Mouse (Mus musculus): Measurements from ENCODE around the gene Rab44.
"Not testable (repeated sequence)": the region's sequence is repeated elsewhere in the genome, so short reads cannot be mapped to it uniquely, and the experiment has no call there.

Rab44 gene

DNA sequence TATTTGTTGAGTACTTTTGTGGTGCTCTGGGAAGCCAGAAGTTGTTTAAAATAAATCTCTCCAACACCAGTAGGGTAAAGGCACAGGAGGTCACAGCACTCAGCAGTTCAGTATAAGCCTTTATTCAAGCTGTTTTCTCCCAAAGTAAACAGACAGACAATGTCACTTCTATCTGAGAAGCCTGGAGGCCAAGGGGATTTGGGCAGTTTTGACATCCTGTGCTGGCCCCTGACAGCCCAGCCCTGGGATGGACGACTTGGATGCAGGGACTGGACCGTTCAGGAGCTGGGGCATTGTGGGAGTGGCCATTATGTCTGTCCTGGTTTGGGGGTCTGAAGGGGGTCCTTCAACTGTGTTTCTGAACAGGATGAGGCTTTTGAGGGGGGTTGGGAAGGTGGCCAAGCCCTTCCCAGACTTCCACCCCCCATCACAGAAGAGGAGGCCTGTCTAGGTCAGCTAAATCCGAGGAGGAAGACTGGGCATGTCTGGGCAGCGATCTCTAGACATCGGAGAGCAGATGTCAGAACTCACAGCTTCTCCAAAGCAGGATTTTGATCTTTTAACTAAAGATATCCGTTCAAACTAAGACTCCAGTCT lies 22.5 kb upstream of the Rab44 start:
- no peak for DNase-seq (ENCODE audit: low spot score)

DNA sequence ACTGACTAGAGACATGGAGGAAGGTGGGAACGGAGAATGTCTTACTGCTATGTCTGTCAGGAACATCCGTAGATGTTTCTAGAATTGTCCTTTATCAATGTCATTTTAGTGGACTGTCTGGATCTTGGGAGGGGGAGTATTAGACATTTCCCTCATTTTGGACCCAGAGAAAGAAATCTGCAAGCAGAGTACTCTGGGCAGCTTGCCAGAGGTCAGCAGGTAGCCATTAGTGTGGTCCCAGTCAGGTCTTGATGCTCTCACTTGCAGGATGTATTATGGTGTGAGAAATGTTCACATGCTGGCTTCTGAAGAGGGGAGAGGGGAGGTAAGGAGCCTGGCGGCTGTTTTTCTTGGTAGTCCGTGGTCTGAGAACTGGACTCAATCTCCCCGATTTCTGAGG lies 21.4 kb upstream of the Rab44 start:
- no peak for DNase-seq (ENCODE audit: low spot score)

DNA sequence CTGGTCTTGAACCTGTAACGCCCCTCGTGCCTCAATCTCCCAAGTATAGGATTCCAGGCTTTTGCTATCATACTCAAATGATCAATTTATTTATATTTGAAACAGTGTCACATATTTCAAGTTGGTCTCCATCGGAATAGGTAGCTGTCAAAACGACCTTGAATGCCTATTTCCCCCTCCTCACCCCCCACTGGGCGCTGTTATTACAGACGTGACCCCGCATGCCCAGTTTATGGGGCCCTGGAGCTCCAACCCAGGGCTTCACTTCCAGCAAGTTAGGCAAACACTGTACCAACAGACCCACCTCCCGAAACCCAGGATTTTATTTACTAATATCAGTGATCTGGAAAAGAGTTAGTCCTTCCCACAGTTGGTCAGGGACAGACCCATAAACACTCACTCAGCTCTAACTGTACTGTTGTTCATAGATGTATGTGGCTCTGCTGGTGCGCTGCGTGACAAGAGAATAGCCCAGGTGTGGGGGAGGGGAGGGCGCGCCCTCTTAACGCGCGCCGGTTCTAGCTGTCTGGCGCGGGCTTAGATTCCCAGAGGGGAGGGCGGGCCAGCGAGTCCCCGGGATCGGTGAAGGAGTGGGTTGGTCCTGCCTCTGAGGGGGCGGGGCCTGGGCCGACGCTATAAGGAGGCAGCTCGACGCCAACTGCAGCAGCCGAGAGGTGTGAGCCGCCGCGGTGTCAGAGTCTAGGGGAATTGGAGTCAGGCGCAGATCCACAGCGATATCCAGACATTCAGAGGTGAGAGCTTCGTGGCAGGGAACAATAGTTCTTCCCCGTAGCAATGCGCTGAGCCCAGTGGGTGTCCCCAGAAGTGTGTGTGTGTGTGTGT lies 20.6 kb upstream of the Rab44 start:
- DNase-seq (ENCODE audit: low spot score): peak; percentile 58

DNA sequence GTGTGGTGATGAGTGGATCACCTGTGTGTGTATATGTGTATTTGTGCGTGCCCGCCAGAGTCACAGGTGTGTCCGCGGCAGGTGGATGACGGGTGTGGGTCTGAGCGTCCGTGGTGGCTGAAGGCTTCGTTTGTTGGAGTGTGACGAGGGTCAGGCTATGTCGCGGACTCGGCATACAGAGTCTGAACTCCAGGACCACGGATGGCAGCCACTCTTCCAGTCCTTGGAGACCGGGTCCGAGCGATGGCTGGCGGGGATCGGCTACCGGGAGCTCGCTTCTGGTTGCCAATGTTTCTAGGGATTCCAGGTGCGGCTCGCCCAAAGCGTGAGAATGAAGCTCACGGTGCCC lies 20.0 kb upstream of the Rab44 start:
- no peak for DNase-seq (ENCODE audit: low spot score)

DNA sequence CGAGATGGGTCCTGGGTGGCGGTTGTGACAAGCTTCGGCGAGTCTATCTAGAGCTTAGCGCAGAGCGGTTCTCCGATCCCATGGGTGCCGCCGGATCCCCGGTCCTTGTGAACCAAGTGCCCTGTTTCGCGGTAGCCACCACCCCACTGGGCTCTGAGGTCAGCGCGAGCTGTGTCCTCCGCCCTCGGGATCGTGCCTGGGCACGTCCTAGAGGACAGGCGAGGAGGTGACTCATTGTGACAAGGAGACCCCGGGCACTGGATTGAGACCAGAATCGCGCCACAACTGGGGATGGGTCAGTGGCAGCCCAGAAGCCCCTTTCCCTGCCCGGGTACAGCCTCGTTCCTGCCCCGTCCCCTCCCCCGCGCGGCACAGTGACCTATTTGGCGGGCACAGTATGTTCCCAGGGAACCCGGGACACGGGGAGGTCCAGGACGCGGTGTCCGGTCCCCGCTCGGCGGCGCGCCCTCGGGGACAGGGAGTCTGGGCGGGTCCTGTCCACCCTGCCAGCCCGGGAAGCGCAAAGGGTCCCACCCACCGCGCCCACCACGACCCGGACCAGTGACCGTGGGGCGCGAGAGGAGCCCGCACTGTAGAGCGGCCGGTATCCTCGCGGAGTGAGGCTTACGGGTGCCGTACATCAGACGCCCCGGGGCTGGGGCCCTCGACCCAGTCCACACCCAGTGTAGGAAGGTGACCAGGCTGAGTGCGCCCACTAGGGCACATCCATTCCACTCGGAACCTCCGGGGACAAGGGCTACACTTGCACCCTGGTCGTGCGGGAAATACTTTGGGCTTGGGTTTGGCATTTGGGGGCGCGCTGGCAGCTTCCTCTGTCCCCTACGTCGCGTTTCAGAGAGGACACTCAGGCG lies 19.4 kb upstream of the Rab44 start:
- DNase-seq (ENCODE audit: low spot score): peak; percentile 28

DNA sequence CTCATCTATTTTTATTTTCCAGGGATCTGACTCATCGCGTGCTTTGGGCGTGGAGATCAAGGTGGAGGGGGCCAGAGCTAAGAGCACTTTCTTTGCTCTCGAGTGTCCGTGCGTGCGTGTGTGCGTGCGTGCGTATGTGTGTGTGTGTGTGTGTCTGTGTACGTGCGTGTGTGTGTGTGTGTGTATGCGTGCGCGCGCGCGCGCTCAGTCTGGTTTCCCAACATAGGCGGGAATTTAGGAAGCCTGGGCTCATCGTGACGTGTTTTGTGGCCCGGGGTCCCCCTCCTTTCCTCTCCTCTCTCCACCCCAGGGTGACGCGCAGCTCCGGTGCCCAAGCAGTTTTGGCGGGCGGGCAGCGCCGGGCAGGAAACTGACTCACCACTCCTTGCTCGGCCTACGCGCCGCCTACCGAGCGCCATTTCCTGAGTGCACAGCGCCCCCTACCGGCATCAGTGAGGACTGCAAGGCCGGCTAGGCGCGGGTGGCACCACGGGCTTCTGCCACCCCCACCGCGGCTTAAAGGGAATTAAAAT lies 18.7 kb upstream of the Rab44 start:
- peak; percentile 90 for DNase-seq (ENCODE audit: low spot score)

DNA sequence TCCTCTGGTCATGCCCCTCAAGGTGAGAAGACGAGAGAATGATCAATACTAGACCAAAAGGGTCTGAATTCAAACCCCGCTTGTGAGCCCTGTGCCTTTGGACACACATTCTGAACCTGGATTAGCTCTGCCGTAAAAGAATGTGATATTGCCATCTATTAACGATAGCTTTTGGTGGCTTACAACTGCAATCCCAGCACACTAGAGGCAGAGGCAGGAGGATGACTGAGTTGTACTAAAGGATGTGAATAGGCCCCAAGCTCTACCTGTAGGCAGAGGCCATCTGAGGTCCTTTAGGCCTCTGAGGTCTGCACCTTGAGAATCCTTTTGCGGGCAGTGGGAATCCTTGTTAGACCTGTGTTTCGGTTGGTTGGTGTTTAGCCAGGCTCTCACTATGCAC lies 17.7 kb upstream of the Rab44 start:
- DNase-seq (ENCODE audit: low spot score): no peak

DNA sequence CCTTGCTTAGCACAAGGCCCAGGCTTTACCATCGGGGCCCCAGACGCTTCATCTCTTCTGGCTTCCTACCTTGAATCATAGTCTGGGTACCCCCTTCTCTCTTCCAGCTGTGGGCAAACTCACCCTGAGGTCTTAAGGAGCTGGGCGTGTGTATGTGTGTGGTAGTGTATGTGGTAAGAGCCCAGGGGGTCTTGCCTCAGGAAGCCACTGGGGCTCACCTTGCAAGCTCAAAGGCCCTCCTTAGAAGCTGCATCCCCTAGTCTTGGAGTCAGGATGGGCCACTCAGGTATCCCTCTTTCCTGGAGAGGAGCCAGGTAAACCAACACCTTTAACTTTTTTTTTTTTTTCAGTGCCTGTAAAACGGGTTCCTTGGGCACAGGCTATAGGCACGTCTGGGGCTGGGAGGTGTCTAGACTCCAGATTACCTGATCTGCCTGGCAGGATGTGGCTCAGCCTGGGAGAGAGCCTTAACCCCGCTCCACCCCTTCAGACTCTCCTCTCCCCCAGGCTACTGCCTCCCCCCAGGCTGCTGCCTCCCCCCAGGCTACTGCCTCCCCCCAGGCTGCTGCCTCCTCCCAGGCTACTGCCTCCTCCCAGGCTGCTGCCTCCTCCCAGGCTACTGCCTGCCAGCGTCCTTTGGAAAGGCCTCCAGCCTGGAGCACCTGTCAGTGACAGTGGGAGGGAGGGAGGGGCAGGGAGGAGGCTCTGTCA lies 16.9 kb upstream of the Rab44 start:
- DNase-seq (ENCODE audit: low spot score): no peak

DNA sequence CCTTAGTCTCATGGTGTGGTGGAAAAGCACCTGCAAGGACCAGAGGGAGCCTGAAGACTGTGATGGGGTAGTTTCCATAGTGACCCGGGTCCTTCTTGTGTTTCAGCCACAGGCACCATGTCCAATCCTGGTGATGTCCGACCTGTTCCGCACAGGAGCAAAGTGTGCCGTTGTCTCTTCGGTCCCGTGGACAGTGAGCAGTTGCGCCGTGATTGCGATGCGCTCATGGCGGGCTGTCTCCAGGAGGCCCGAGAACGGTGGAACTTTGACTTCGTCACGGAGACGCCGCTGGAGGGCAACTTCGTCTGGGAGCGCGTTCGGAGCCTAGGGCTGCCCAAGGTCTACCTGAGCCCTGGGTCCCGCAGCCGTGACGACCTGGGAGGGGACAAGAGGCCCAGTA lies 15.7 kb upstream of the Rab44 start:
- DNase-seq (ENCODE audit: low spot score): no peak

DNA sequence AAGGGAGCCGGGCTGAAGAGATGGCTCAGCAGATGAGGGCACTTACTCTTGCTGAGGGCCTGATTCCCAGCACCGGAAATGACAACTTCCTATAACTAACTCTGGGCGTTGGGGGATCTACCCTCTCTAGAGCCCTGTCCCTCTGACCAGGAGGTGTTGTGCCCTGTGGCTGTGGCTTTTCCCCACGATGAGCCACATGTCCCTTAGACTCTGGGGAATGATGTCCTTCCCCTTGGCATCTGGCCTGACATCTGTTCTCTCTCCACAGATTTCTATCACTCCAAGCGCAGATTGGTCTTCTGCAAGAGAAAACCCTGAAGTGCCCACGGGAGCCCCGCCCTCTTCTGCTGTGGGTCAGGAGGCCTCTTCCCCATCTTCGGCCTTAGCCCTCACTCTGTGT lies 14.9 kb upstream of the Rab44 start:
- no peak for DNase-seq (ENCODE audit: low spot score)

DNA sequence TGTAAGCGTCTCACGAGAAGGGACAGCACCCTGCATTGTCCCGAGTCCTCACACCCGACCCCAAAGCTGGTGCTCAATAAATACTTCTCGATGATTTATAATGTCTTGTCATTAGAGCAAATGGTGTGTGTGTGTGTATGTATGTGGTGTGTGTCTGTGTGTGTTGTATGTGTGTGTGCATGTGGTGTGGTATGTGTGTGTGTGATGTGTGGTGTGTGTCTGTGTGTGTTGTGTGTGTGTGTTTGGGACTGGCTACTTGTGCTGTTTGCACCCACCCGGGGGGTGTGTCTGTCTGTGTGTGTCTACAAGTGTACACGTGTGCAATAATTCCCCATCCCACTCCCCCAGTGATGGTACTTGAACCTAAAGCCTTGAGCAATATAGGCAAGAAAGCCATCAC lies 13.3 kb upstream of the Rab44 start:
- no peak for DNase-seq (ENCODE audit: low spot score)

DNA sequence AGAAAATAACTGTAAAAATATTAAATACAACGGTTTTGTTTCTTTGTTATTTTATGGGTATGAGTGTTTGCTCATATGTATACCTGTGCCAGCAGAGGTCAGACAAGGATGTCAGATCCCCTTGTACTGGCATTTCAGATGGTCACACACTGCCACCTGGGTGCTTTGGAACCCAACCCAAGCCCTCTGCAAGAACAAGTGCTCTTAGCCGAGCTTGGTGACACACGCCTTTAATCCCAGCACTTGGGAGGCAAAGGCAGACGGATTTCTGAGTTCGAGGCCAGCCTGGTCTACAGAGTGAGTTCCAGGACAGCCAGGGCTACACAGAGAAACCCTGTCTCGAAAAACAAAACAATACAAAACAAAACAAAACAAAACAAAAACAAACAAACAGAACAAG lies 3.6 kb upstream of the Rab44 start:
- not testable (repeated sequence) for DNase-seq (ENCODE audit: low spot score)

DNA sequence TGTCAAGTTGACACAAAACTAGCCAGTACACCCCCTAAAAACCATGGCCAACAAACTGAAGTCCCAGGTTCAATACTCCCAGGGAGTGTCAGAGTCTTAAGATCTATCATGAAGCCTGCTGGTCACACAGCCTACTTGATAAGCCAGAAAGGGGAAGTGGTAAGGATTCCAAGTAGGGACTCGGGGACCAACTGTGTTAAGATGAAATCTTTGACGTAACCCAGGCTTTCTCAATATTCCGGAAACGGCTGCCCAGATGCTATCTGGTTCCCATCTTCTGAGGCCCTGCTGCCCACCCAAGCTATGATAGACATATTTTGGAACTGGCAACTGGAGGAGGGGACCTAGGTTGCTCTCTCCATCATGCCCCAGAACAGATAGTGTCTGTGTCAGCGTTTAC lies 2.6 kb upstream of the Rab44 start:
- DNase-seq (ENCODE audit: low spot score): no peak

DNA sequence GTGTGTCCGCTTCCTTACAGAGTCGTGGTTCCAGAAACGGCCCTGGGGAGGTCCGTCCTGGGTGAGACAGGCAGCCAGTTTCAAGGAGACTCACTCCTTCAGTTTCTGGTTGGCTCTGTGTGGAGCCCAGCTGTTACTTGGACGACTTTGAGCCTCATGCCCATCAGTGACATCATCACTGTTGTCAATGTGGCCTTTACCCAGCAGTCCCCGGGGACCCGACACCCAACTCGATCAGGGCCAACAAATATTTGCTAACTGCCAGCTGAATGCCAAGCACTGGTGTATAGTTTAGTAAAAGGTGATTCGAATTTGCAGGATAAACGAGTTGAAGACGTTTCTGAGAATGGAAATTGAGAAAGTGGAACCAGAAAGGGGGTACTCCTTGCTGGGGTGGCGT lies 2.1 kb downstream of the Rab44 start:
- DNase-seq (ENCODE audit: low spot score): no peak

DNA sequence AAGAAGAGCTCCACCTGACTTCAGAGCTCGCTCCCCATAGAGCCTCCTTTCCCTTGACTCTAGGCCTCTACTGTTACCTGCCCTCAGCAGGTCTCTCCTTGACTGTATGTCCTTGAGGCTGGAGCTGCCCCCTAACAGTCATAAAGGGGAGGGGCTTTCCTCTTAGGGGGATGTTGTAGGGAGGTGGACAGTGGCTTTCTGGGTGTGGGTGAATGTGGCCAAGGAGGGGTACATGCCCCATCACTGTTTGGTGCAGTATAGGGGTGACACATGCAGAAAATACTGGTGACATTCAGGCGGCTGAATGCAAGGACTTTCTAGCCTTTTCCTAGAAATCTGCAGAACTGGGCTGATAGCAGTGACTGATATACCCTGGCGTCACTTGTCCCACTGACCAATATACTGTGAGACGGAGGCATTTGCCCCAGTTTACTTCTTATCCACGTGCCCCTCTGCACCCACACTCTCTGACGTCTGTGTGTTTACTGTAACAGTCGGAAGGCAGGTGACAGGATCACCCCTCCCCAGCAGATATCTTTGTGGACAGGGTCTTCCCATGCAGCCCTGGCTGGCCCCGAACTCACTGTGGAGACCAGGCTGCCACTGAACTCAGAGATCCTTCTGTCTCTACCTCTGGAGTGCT lies 3.2 kb downstream of the Rab44 start:
- no peak for DNase-seq (ENCODE audit: low spot score)

DNA sequence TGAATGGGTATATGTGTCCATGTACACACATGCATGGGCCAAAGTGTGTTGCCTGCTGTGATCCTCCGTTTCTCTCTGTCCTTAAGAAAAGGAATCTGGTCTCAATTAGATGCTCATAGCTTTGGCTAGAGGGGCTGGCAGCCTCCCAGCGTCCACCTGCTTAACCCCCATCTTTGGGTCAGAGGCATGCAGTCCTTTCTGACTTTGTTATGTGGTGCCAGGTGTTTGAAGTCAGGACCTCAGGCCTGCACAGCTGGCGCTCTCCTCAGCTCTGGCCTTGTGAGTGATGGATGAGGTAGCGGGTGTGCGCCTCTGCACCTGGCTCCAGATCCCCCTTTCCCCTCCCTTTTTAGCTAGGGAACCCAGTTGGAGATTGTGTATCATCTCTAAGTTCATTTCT lies 4.1 kb downstream of the Rab44 start:
- no peak for DNase-seq (ENCODE audit: low spot score)

DNA sequence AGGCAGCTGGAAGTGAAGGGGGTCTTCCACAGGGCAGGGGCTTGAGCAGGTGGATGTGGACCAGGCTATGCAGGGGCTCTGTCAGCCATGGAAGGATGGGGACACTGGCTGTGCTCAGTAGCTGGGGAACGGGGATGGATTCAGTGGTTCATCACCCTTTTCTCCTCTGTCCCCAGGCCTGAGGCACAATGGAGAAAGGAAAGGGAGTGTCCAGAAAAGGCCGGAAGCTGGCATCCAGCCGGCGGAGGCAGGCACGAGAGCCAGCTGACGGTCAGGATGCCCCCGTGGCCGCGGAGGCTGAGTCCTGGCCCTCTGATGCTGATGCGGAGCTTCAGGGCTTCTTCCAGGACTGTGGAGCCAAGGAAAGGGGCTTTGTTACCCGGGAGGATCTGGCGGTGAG lies 6.7 kb downstream of the Rab44 start:
- no peak for DNase-seq (ENCODE audit: low spot score)

DNA sequence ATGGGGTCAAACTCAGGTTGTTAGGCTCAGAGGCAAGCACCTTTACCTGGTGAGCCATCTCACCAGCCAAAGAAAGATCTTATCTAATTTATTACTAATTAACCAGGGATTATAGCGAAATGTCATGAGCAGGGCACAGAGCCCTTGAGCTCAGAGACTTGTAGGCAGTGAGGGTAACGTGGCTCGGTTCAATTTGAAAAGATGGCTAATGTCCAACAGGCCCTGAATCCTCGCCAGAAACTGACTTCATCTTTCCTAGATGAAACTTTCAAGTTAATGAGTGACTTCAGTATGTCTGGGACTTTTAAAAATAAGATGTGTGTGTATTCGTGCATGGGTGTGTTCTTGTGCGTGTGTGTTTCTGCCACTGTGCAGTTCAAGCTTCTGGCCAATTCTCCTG lies 8.9 kb downstream of the Rab44 start:
- DNase-seq (ENCODE audit: low spot score): no peak

DNA sequence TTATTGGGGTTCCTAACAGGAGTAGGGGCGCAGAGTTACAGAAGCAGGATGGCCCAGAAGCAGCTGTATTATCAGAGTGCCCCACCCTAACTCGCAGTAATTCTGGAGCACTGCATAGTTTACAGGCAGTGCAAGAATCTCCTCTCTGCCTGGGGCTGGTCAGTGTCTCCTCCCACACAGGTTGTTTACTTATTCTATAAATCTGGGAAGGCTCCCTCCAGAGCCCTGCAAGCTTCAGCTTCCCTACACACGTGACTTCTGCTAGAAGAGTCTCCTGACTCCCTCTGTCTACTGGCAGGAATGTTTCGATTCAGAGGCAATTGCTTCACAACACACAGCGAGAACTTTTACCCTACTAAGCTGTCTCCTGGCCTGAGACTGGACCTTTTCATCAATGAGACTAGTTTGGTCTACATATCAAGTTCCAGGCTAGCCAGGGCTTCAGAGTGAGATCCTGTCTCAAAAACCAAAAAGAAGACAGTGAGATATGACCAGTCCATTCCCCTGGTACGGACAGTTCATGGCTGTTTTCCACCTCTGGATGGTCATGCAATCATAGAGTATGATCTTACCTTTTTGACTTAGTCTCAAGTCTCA lies 9.7 kb downstream of the Rab44 start:
- no peak for DNase-seq (ENCODE audit: low spot score)

DNA sequence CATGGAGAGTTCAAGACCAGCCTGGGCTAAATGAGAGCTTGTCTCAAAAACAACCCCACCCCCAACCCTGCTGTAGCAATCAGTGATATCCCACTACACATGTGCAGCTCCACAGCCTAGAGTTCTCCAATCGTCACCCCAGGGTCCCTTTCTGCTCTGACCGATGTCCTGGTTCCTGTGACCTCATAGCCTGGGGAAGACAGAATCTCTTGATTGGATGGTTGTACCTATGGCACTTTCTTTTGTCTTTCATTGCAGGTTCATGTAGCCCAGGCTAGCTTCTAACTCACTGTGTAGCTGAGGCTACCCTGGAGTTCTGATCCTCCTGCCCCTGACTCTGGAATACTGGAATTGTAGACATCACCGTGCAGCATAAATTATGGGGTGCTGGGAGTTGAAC lies 12.6 kb downstream of the Rab44 start:
- no peak for DNase-seq (ENCODE audit: low spot score)

DNA sequence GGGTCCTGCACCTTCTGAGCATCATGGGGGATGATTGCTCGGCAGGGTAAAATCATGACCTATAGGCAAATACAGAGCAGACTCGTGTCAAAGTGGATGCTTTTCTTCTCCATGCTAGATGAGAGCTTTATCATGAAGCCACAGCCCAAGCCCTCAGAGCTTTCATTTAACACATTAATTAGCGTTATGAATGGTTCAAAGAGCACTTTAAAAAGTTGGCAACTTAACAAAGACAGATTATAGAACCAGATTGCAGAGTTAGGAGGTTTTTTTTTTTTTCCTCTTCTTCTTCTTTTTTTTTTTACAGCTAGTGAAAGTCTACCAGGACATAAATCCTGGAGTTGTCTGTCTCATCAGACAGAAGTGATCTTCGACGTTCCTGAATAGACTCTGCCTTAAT lies 15.4 kb downstream of the Rab44 start:
- DNase-seq (ENCODE audit: low spot score): no peak
